Mouse (Mus musculus) lung, adult 2 months (tissue): Measurements from ENCODE around the gene Cuedc1. TPM values are rescaled to one million over a fixed set of nuclear protein-coding genes. Genes with fewer than 3 reads are reported as not detected.

Experiments used
- DNase-seq: peaks from one replicate; pipeline ENCODE4 v3.0.0; 2022
- H3K4me1 ChIP-seq: fragments of 200-500 bp; 2 replicates; pipeline ENCODE4 v1.6.1; 2011; ENCODE audit warnings: low read length; ENCODE audit not compliant: control insufficient read depth, insufficient read depth
- H3K4me3 ChIP-seq: fragments of 200-500 bp; replicated peaks from 2 replicates; pipeline ENCODE3; 2011; ENCODE audit warnings: low read depth, mild to moderate bottlenecking, control low read depth, low read length; ENCODE audit errors: extremely low read depth
- CTCF ChIP-seq: fragments of 200-500 bp; IDR thresholded peaks from 2 replicates; pipeline ENCODE4 v1.5.1; 2011; ENCODE audit warnings: mild to moderate bottlenecking, low read length, control low read depth; ENCODE audit not compliant: insufficient read depth
- POLR2A ChIP-seq: fragments of 200-500 bp; IDR thresholded peaks from 2 replicates; pipeline ENCODE4 v1.6.1; 2011; ENCODE audit warnings: low read depth, mild to moderate bottlenecking, control low read depth, low read length, borderline replicate concordance; ENCODE audit errors: extremely low read depth
- WGBS: fragments of 180-500 bp; shearing (Covaris S2); methylation state at CpG from one replicate; pipeline ENCODE4 v1.1.7; 2018; 5-methylcytosine and 5-hydroxymethylcytosine counted together
- polyA plus RNA-seq: library from polyadenylated mRNA; depleted of rRNA; stranded (reverse); fragments of >200 nt; gene quantifications from 2 replicates; pipeline ENCODE4 v1.2.3, GENCODE M21; 2012; rRNA removed

Gene Cuedc1
- 40.7 and 42.9 TPM in 2 replicates for polyA plus RNA-seq

- no peak for TF ChIP-seq POLR2A
- TF ChIP-seq CTCF: no peak
- peak within 1 kb of the TSS; percentile 86 for H3K4me3 ChIP-seq
- peaks cover 5% of the 10 kb centered on the region for H3K4me1 ChIP-seq
- DNase-seq: no peak
- WGBS: 29% methylated on average over 17 of the region's 17 CpGs
Observed at GRCm38 (mm10) chr11:88098021-88098729, at the start of gene Cuedc1. Gene Cuedc1, plus strand, starts transcription at chr11:88098058.

- no peak for DNase-seq
- WGBS: 12% methylated on average over 26 of the region's 26 CpGs
Observed at GRCm38 (mm10) chr11:88048961-88049670, 48.7 kb upstream of the Cuedc1 start.

GRCm38 (mm10) chr11:88049732-88050131 lies 48.1 kb upstream of the Cuedc1 start:
- Histone ChIP-seq H3K4me1 (peaks cover 11% of the 10 kb centered on the region), H3K4me3 (no peak overlapping the region)
- DNase-seq: no peak
- TF ChIP-seq POLR2A: no peak

More at GRCm38 (mm10) chr11:88048961-88049670, 48.7 kb upstream of the Cuedc1 start:
- TF ChIP-seq CTCF (no peak), POLR2A (no peak)
- peak overlapping the region; percentile 54 for H3K4me3 ChIP-seq
- H3K4me1 ChIP-seq: peaks cover 11% of the 10 kb centered on the region

- 75% methylated on average over 4 of the region's 4 CpGs for WGBS
- TF ChIP-seq CTCF (no peak), POLR2A (no peak)
- Histone ChIP-seq H3K4me3 (no peak overlapping the region), H3K4me1 (peaks cover 11% of the 10 kb centered on the region)
- no peak for DNase-seq
Observed at GRCm38 (mm10) chr11:88052638-88053037, 45.2 kb upstream of the Cuedc1 start.

- no peak for TF ChIP-seq POLR2A
- TF ChIP-seq CTCF: no peak
- no peak for DNase-seq
- Histone ChIP-seq H3K4me1 (peaks cover 10% of the 10 kb centered on the region), H3K4me3 (no peak overlapping the region)
- 45% methylated on average over 3 of the region's 3 CpGs for WGBS
Observed at GRCm38 (mm10) chr11:88053821-88054220, 44.0 kb upstream of the Cuedc1 start.

GRCm38 (mm10) chr11:88054589-88054988 lies 43.3 kb upstream of the Cuedc1 start:
- TF ChIP-seq CTCF: peak; percentile 22; the same call in 1 of the 2 replicates
- TF ChIP-seq POLR2A: no peak
- WGBS: 71% methylated on average over 1 of the region's 1 CpGs
- Histone ChIP-seq H3K4me1 (peaks cover 2% of the 10 kb centered on the region; the same call in 1 of the 2 replicates), H3K4me3 (no peak overlapping the region)
- DNase-seq: peak; percentile 34

GRCm38 (mm10) chr11:88055777-88056176 lies 42.1 kb upstream of the Cuedc1 start:
- Histone ChIP-seq H3K4me3 (no peak overlapping the region), H3K4me1 (no peaks in the 10 kb centered on the region; the same call in 1 of the 2 replicates)
- DNase-seq: no peak
- TF ChIP-seq POLR2A: no peak
- no peak for TF ChIP-seq CTCF
- 82% methylated on average over 2 of the region's 2 CpGs for WGBS

GRCm38 (mm10) chr11:88057788-88058187 lies 40.1 kb upstream of the Cuedc1 start:
- TF ChIP-seq CTCF (no peak), POLR2A (no peak)
- WGBS: 73% methylated on average over 2 of the region's 2 CpGs
- no peak for DNase-seq
- Histone ChIP-seq H3K4me1 (no peaks in the 10 kb centered on the region; the same call in 1 of the 2 replicates), H3K4me3 (no peak overlapping the region)

GRCm38 (mm10) chr11:88059141-88059540 lies 38.7 kb upstream of the Cuedc1 start:
- DNase-seq: no peak
- Histone ChIP-seq H3K4me3 (no peak overlapping the region), H3K4me1 (no peaks in the 10 kb centered on the region)
- peak; percentile 59 for TF ChIP-seq CTCF
- TF ChIP-seq POLR2A: no peak
- 50% methylated on average over 2 of the region's 2 CpGs for WGBS
